Mouse (Mus musculus) right cerebral cortex, postnatal 14 days (tissue): Measurements from ENCODE around the gene Rsph1.
A peak's percentile ranks its signal among the peaks of the same experiment; 100 is the strongest.

ENCODE experiments used
- DNase-seq: peaks from one replicate; pipeline ENCODE4 v3.0.0; 2022

The Rsph1 gene

GRCm38 (mm10) chr17:31254463-31254931 lies 22.7 kb downstream of the Rsph1 start:
- DNase-seq = peak; percentile 69

- no peak for DNase-seq
Observed at GRCm38 (mm10) chr17:31253951-31254350, 23.2 kb downstream of the Rsph1 start.

- no peak for DNase-seq
Observed at GRCm38 (mm10) chr17:31247144-31247543, 30.0 kb downstream of the Rsph1 start.

- DNase-seq = no peak
Observed at GRCm38 (mm10) chr17:31245321-31245720, 31.9 kb downstream of the Rsph1 start.

- DNase-seq = no peak
Observed at GRCm38 (mm10) chr17:31242764-31243163, 34.4 kb downstream of the Rsph1 start.

DNA sequence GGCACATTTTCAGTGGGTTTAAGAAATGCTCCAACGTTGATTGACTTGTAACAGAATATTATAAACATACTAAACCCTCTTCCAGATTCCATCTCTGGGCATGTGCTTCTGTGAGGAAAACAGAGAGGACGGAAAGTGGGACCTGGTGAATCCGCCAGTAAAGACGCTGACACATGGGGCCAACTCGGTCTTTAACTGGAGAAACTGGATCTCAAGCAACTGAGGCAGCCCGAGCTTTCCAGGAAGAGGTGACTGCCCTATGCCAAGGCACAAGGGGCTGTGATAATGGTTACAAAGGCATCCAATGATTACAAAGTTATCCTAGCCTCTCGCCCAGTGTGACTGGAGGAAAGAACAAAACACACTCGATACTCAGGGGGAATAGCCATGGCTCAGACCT lies 36.0 kb downstream of the Rsph1 start:
- no peak for DNase-seq

DNA sequence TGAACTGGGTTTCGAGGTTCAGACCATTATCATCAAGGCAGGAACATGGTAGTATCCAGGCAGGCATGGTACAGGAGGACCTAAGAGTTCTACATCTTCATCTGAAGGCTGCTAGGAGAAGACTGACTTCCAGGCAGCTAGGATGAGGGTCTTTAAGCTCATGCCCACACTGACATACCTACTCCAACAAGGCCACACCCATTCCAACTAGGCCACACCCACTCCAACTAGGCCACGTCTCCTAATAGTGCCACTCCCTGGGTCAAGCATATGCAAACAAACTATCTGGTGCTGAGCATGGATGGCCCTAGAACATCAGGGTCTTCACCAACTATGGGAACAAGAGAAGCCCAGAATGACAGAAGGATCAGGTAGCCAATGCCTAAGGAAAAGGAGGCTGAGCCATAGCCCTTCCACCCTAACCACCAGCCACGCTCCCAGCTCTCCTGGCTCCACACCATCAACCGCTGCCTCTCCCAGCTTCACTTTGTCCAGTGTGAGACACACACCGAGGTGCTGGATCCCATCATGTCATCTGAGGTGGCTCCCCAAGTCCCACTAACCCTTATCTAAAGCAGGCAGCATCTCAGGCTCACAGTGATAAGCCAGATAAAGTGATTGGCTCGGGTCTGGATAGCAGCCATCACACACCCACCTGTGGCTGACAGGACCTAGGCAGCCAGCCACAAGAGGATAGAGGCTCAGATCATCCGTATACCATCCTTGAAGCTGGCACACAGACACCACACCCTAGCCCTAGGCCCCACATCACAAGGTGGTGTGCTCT lies 38.8 kb downstream of the Rsph1 start:
- no peak for DNase-seq

DNA sequence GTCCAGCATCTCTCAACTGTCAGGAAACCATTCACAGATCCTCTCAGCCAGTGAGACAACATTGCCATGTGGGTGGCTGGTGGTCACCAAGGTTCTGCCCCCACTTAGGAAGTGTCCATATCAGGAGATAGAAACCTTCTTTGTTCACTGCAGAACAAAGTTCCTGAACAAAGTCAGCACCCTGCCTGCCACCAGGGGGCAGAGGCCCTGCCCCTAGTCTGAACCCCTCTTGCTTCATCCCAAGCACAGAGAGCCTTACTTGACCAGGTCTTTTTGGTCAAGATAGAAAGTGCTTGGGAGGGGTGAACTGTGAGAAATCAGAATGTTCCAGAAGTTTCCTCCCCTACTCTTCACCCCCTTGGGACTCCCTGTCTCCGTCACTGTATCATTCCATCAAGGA lies 41.3 kb downstream of the Rsph1 start:
- no peak for DNase-seq

- DNase-seq = no peak
Observed at GRCm38 (mm10) chr17:31232251-31233010, 44.8 kb downstream of the Rsph1 start.

GRCm38 (mm10) chr17:31231780-31232179 lies 45.4 kb downstream of the Rsph1 start:
- no peak for DNase-seq

GRCm38 (mm10) chr17:31226931-31227330 lies 50.3 kb downstream of the Rsph1 start:
- DNase-seq = no peak

GRCm38 (mm10) chr17:31226368-31226767 lies 50.8 kb downstream of the Rsph1 start:
- no peak for DNase-seq

DNA sequence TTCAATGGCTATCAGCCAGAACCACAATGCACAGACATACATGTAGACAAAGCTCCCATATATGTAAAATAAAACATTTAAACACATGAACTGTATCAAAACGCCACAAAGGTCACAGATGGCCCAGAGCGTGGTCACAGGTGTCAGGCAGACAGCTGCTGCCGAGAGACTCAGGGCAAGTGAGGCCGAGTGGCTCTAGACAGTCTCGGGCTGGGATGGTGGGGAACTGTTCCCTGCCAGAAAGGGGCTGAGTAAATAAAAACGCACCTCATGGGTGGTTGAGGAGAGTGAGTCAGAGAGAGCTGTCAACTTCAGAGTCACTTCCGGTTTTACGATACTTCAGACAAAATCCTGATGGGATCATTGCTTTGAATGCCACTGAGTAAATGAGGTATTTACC lies 52.6 kb downstream of the Rsph1 start:
- no peak for DNase-seq

DNA sequence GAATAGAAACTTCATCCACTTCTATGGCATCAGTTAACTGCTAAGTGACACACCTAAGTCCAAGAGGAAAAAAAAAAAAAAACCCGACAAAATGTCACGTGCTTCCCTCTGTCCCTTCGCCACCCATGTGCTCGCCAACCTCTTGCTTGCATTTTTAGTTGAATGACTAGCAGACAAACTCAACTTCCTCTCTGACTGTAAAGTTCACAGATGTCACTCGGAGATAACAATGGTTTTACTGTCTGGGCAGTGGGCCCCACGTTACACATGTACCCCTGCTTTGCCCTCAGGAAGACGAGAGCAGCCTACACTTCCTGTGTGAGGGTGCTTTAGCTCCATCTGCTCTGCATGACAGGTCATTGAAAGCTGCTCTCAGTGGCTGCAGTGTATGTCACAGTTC lies 53.3 kb downstream of the Rsph1 start:
- no peak for DNase-seq

DNA sequence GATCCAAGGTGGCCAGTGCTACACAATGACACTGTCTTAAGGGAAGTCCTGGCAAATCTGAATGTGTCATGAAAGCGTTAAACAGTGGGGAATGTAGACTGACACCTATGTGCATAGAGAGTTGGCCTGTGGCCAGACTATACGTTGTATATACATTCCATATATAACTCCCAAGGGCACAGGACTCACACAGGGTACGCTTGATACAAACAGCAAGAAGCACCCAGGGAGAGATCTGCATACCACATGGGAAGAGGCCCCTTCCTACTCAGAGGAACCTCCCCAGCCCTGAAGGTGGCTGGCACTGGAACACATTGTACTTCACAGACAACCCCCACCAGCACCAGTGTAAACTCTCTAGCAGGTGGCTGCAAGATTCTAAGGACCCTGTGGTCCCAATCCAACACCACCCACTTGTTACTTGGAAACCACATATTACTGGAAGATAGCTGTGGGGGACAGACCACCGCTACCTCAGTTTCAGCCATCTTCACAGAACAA lies 54.3 kb downstream of the Rsph1 start:
- no peak for DNase-seq

GRCm38 (mm10) chr17:31216068-31216955 lies 60.9 kb downstream of the Rsph1 start:
- no peak for DNase-seq

DNA sequence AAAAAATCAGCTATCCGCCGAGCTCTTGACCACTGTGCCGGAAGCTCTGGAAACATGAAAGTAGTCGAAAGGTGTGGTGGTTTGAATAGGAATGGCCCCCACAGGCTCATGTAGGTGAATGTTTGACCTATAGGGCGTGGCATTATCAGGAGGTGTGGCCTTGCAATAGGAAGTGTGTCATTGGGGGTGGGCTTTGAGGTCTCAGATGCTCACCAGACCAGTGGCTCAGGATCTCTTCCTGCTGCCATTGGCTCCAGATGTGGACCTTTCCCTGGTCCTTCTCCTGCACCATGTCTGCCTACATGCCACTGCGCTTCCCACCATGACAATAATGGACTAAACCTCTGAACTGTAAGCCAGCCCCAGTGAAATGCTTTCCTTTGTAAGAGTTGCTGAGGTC lies 65.3 kb downstream of the Rsph1 start:
- DNase-seq = no peak

GRCm38 (mm10) chr17:31210299-31210698 lies 66.9 kb downstream of the Rsph1 start:
- no peak for DNase-seq

- no peak for DNase-seq
Observed at GRCm38 (mm10) chr17:31209376-31209930, 67.7 kb downstream of the Rsph1 start.

GRCm38 (mm10) chr17:31208654-31209053 lies 68.5 kb downstream of the Rsph1 start:
- no peak for DNase-seq

- no peak for DNase-seq
Observed at GRCm38 (mm10) chr17:31207771-31208334, 69.3 kb downstream of the Rsph1 start, which contains the start of gene Ubash3a. Gene Ubash3a, plus strand, starts transcription at chr17:31207873.
